Mouse (Mus musculus) liver, embryonic 14.5 days (tissue): ENCODE measurements around the gene Ier2. TPM values are rescaled to one million over a fixed set of nuclear protein-coding genes. Genes with fewer than 3 reads are reported as not detected.
A peak's percentile ranks its signal among the peaks of the same experiment; 100 is the strongest.

Experiments
- ATAC-seq: fragments of 200-750 bp; cut with Nextera tagmentation; 2 replicates; pipeline ENCODE4 v1.8.0; 2017; ENCODE audit warnings: moderate number of reproducible peaks, mild to moderate bottlenecking, moderate library complexity; ENCODE audit not compliant: insufficient read depth
- DNase-seq, 3 experiments: peaks; one replicate each; pipeline ENCODE4 v3.0.0-alpha.2; 2012 to 2013; ENCODE audit warnings: low read depth in 3 of 3, low spot score in 3 of 3
- H3K27ac ChIP-seq: fragments of 300-500 bp; sonication (generic); 2 replicates; pipeline ENCODE4 v1.5.1; 2014; ENCODE audit warnings: moderate library complexity, mild to moderate bottlenecking, control low read depth, inconsistent platforms
- H3K27me3 ChIP-seq: fragments of 300-500 bp; sonication (generic); 2 replicates; pipeline ENCODE4 v1.6.1; 2014; ENCODE audit warnings: mild to moderate bottlenecking, low read length, moderate library complexity; ENCODE audit not compliant: control insufficient read depth, insufficient read depth
- H3K36me3 ChIP-seq: fragments of 300-500 bp; sonication (generic); replicated peaks from 2 replicates; pipeline ENCODE4 v1.6.1; 2014; ENCODE audit warnings: low read depth; ENCODE audit not compliant: control insufficient read depth, insufficient read depth
- H3K4me1 ChIP-seq, 2 experiments: fragments of 200-500 bp in 1 of 2; fragments of 300-500 bp in 1 of 2; sonication (generic) in 1 of 2; replicated peaks; 2 replicates each; pipeline ENCODE4 v1.6.1; 2012 to 2014; ENCODE audit warnings: antibody characterized with exemption in 1 of 2, inconsistent platforms in 1 of 2, low read length in 1 of 2; ENCODE audit not compliant: control insufficient read depth in 2 of 2, insufficient read depth in 2 of 2
- H3K4me2 ChIP-seq: fragments of 300-500 bp; sonication (generic); 2 replicates; pipeline ENCODE4 v1.6.1; 2014; ENCODE audit warnings: low read depth, mild to moderate bottlenecking, control low read depth, moderate library complexity
- H3K4me3 ChIP-seq, 2 experiments: fragments of 200-500 bp in 1 of 2; fragments of 300-500 bp in 1 of 2; sonication (generic) in 1 of 2; 2 replicates each; pipeline ENCODE4 v1.5.1; 2012 to 2014; ENCODE audit warnings: low read depth in 2 of 2, low read length in 2 of 2, mild to moderate bottlenecking in 2 of 2, control low read depth in 1 of 2, inconsistent platforms in 1 of 2, moderate library complexity in 1 of 2; ENCODE audit not compliant: insufficient read depth in 1 of 2
- H3K9ac ChIP-seq: fragments of 300-500 bp; sonication (generic); replicated peaks from 2 replicates; pipeline ENCODE4 v1.6.1; 2014; ENCODE audit warnings: mild to moderate bottlenecking, control low read depth, moderate library complexity
- H3K9me3 ChIP-seq: fragments of 300-500 bp; sonication (generic); 2 replicates; pipeline ENCODE4 v1.6.1; 2016; ENCODE audit warnings: low read length, mixed read lengths; ENCODE audit not compliant: control insufficient read depth
- CTCF ChIP-seq: IDR thresholded peaks from 2 replicates; pipeline ENCODE4 v1.5.1; 2016; ENCODE audit warnings: antibody characterized with exemption, low read depth, control low read depth
- EP300 ChIP-seq: IDR thresholded peaks from 2 replicates; pipeline ENCODE4 v1.6.1; 2016; ENCODE audit warnings: antibody characterized with exemption, low read depth
- WGBS: fragments of 180-500 bp; shearing (Covaris S2); extraction: QIAGEN DNeasy Blood & Tissue Kit; methylation state at CpG from one replicate; pipeline ENCODE4 v1.1.7; 2014; ENCODE audit not compliant: insufficient replicate concordance; 5-methylcytosine and 5-hydroxymethylcytosine counted together
- polyA plus RNA-seq, 2 experiments: library from polyadenylated mRNA; depleted of rRNA in 1 of 2; stranded (reverse) in 1 of 2; unstranded in 1 of 2; fragments of >200 nt; fragmentation: Nextera tagmentation in 1 of 2; extraction: Ambion mirVana in 1 of 2; gene quantifications; 2 replicates each; pipeline versions ENCODE4 v1.2.1 to v1.2.3; 2012 to 2014

Ier2 gene
- polyA plus RNA-seq, 2 experiments: 8.4 to 12.6 TPM

- WGBS: 26% methylated on average over 4 of the region's 4 CpGs
- no peaks in the 10 kb centered on the region for H3K9me3 ChIP-seq
- H3K36me3 ChIP-seq: no peaks in the 10 kb centered on the region
- peak; percentile 57 for TF ChIP-seq CTCF
- no peak for TF ChIP-seq EP300
- no peak for DNase-seq
- H3K27me3 ChIP-seq: peaks cover 3% of the 10 kb centered on the region; the same call in 1 of the 2 replicates
- H3K4me3 ChIP-seq: no peak overlapping the region
- no peak overlapping the region for H3K9ac ChIP-seq
- no peak overlapping the region for H3K27ac ChIP-seq
- H3K4me2 ChIP-seq: no peak overlapping the region
- no peak for ATAC-seq
- peaks cover 22 to 34% of the 10 kb centered on the region in 2 experiments for H3K4me1 ChIP-seq
Measured at GRCm38 (mm10) chr8:84654597-84654996, 8.1 kb downstream of the Ier2 start.

GRCm38 (mm10) chr8:84653092-84653631, 9.5 kb downstream of the Ier2 start:
- 48% methylated on average over 9 of the region's 9 CpGs for WGBS
- ATAC-seq: no peak
- Histone ChIP-seq H3K27ac (no peak overlapping the region), H3K36me3 (no peaks in the 10 kb centered on the region), H3K4me2 (peak overlapping the region; percentile 13; the same call in 1 of the 2 replicates), H3K4me1 (peaks cover 22 to 28% of the 10 kb centered on the region in 2 experiments), H3K4me3 (no peak overlapping the region), H3K9ac (0 out of 2 replicates have a peak overlapping the region, but pooled peaks have one; percentile 6), H3K27me3 (peaks cover 3% of the 10 kb centered on the region; the same call in 1 of the 2 replicates), H3K9me3 (no peaks in the 10 kb centered on the region)
- TF ChIP-seq CTCF: no peak
- no peak for TF ChIP-seq EP300
- DNase-seq: no peak

GRCm38 (mm10) chr8:84650213-84650612, 12.4 kb downstream of the Ier2 start:
- H3K4me3 ChIP-seq: no peak overlapping the region
- no peak overlapping the region for H3K27ac ChIP-seq
- DNase-seq: no peak
- no peaks in the 10 kb centered on the region for H3K36me3 ChIP-seq
- 64% methylated on average over 3 of the region's 3 CpGs for WGBS
- no peaks in the 10 kb centered on the region; the same call in 1 of the 2 replicates for H3K27me3 ChIP-seq
- ATAC-seq: no peak
- no peaks in the 10 kb centered on the region for H3K9me3 ChIP-seq
- H3K4me1 ChIP-seq: peaks cover 5 to 14% of the 10 kb centered on the region in 2 experiments
- H3K9ac ChIP-seq: no peak overlapping the region
- H3K4me2 ChIP-seq: no peak overlapping the region
- TF ChIP-seq EP300 (no peak), CTCF (no peak)

GRCm38 (mm10) chr8:84647461-84647901, 15.2 kb downstream of the Ier2 start:
- Histone ChIP-seq H3K36me3 (no peaks in the 10 kb centered on the region), H3K4me3 (peak overlapping the region in 1 of 2 experiments; percentile 8; a peak in 1 of 4 replicates), H3K27me3 (no peaks in the 10 kb centered on the region), H3K9me3 (no peaks in the 10 kb centered on the region), H3K4me2 (peak overlapping the region; percentile 51), H3K9ac (peak overlapping the region; percentile 32; the same call in 1 of the 2 replicates), H3K27ac (no peak overlapping the region), H3K4me1 (peaks cover 5 to 11% of the 10 kb centered on the region in 2 experiments)
- ATAC-seq (peak; percentile 62; the same call in 1 of the 2 replicates), DNase-seq (peak in 1 of 3 experiments; percentile 59)
- TF ChIP-seq CTCF (peak; percentile 25; the same call in 1 of the 2 replicates), EP300 (no peak)
- 5% methylated on average over 14 of the region's 14 CpGs for WGBS

- H3K4me1 ChIP-seq: peaks cover 5 to 11% of the 10 kb centered on the region in 2 experiments
- H3K9me3 ChIP-seq: no peaks in the 10 kb centered on the region
- peak overlapping the region; percentile 51 for H3K4me2 ChIP-seq
- no peak overlapping the region for H3K9ac ChIP-seq
- no peaks in the 10 kb centered on the region for H3K36me3 ChIP-seq
- H3K27me3 ChIP-seq: no peaks in the 10 kb centered on the region
- no peak overlapping the region for H3K4me3 ChIP-seq
- ATAC-seq (no peak), DNase-seq (no peak)
- WGBS: 44% methylated on average over 6 of the region's 6 CpGs
- no peak for TF ChIP-seq EP300
- no peak for TF ChIP-seq CTCF
- H3K27ac ChIP-seq: no peak overlapping the region
Measured at GRCm38 (mm10) chr8:84646800-84647199, 15.9 kb downstream of the Ier2 start.
